Comparison of ENCODE assay signal across 15 mouse cellular contexts in the genomic region with DNA sequence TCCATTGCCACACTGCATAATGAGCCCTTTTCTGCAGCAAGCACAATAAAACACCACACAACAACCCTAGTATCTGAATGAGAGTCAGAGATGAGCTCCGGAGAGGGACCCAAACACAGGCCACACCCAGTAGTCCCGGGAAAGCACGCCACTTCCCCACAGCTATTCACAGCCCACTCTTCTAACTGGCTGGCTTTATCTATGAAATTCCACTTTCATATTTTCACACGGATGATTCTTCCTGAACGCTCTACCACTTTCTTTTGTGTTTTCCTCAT.
DNase-seq lines count a peak whose midpoint lies in the region; ATAC-seq and TF ChIP-seq lines count a peak whose summit lies in the region.
"Had no signal": no experiment of that assay in that cellular context is flagged by ENCODE, and none has a peak within 500 bp of the region (broad histone marks: within the 10 kb centered on the region; RNA-seq: fewer than 3 reads in every experiment).

No protein-coding gene starts in this region.

- H3K9me3 ChIP-seq in hindbrain, embryonic 13.5 days = no peaks in the 10 kb centered on the region
- no peaks in the 10 kb centered on the region for H3K9me3 ChIP-seq in hindbrain, embryonic 11.5 days (ENCODE audit: control insufficient read depth, low read length)
- H3K9me3 ChIP-seq in midbrain, embryonic 16.5 days (replicated peaks; ENCODE audit: control insufficient read depth, low read length, poor library complexity, severe bottlenecking) = no peaks in the 10 kb centered on the region
- no peaks in the 10 kb centered on the region for H3K9me3 ChIP-seq in midbrain, embryonic 14.5 days (ENCODE audit: control insufficient read depth, low read length)
- no peaks in the 10 kb centered on the region for H3K9me3 ChIP-seq in stomach, embryonic 16.5 days (replicated peaks; ENCODE audit: control insufficient read depth, low read length)
- H3K9me3 ChIP-seq: heart, embryonic 10.5 days; midbrain, embryonic 15.5 days had no signal

- H3K27me3 ChIP-seq in hindbrain, embryonic 13.5 days = no peaks in the 10 kb centered on the region
- no peaks in the 10 kb centered on the region for H3K27me3 ChIP-seq in hindbrain, embryonic 11.5 days (ENCODE audit: control insufficient read depth, insufficient read depth, low read length)
- H3K27me3 ChIP-seq in midbrain, embryonic 16.5 days (ENCODE audit: control insufficient read depth, insufficient read depth, low read depth, low read length) = no peaks in the 10 kb centered on the region
- no peaks in the 10 kb centered on the region for H3K27me3 ChIP-seq in midbrain, embryonic 14.5 days (ENCODE audit: control insufficient read depth, insufficient read depth, low read length)
- no peaks in the 10 kb centered on the region for H3K27me3 ChIP-seq in liver, adult 2 months (ENCODE audit: control insufficient read depth, insufficient read depth, low read length)
- no peaks in the 10 kb centered on the region for H3K27me3 ChIP-seq in stomach, embryonic 16.5 days (ENCODE audit: control insufficient read depth, insufficient read depth, low read length)
- H3K27me3 ChIP-seq: midbrain, embryonic 15.5 days had no signal

- TF ChIP-seq POLR2A in liver, adult 2 months (IDR thresholded peaks at IDR 0.05; ENCODE audit: extremely low read depth, insufficient read depth, low read length) = no peak

- no peak overlapping the region for H3K4me3 ChIP-seq in hindbrain, embryonic 13.5 days
- H3K4me3 ChIP-seq in hindbrain, embryonic 11.5 days (ENCODE audit: low read depth, low read length) = no peak overlapping the region
- no peak overlapping the region for H3K4me3 ChIP-seq in midbrain, embryonic 16.5 days (ENCODE audit: low read depth, low read length)
- H3K4me3 ChIP-seq in midbrain, embryonic 14.5 days (replicated peaks; ENCODE audit: low read depth, low read length) = no peak overlapping the region
- H3K4me3 ChIP-seq in liver, adult 2 months (ENCODE audit: insufficient read depth, low read depth, low read length) = no peak overlapping the region
- H3K4me3 ChIP-seq in stomach, embryonic 16.5 days (replicated peaks; ENCODE audit: low read length) = no peak overlapping the region
- no peak overlapping the region for H3K4me3 ChIP-seq in layer of hippocampus, adult 2 months
- H3K4me3 ChIP-seq: heart, embryonic 10.5 days; midbrain, embryonic 15.5 days had no signal

- no peak overlapping the region for H3K9ac ChIP-seq in hindbrain, embryonic 13.5 days
- H3K9ac ChIP-seq in hindbrain, embryonic 11.5 days (ENCODE audit: low read depth, low read length) = no peak overlapping the region
- H3K9ac ChIP-seq in midbrain, embryonic 16.5 days (ENCODE audit: low read depth, low read length) = no peak overlapping the region
- H3K9ac ChIP-seq in midbrain, embryonic 14.5 days (replicated peaks; ENCODE audit: low read length) = no peak overlapping the region
- no peak overlapping the region for H3K9ac ChIP-seq in liver, adult 2 months (ENCODE audit: low read depth, low read length)
- no peak overlapping the region for H3K9ac ChIP-seq in stomach, embryonic 16.5 days (ENCODE audit: low read length)
- H3K9ac ChIP-seq: midbrain, embryonic 15.5 days had no signal

- no peak for DNase-seq in hindbrain, embryonic 11.5 days (ENCODE audit: low spot score)
- DNase-seq in midbrain, embryonic 14.5 days = no peak
- DNase-seq in liver, adult 2 months (ENCODE audit: extremely low read depth, low read depth, low spot score) = no peak
- no peak for DNase-seq in layer of hippocampus, adult 2 months (ENCODE audit: low spot score in 2 of 2)
- no peak for DNase-seq in ovary, postnatal 36 days (ENCODE audit: low spot score)
- DNase-seq: adrenal gland, postnatal 14 days; cerebellum, adult 11 months; kidney, adult 18-20 months; lung, postnatal 10 days had no signal

- no peak overlapping the region; the same call in 1 of the 2 replicates for H3K27ac ChIP-seq in hindbrain, embryonic 13.5 days
- no peak overlapping the region for H3K27ac ChIP-seq in hindbrain, embryonic 11.5 days (ENCODE audit: low read depth, low read length)
- no peak overlapping the region for H3K27ac ChIP-seq in midbrain, embryonic 16.5 days (ENCODE audit: low read length)
- H3K27ac ChIP-seq in midbrain, embryonic 14.5 days (replicated peaks; ENCODE audit: low read depth, low read length) = no peak overlapping the region
- 0 out of 2 replicates have a peak overlapping the region, but pooled peaks have one; percentile 40 for H3K27ac ChIP-seq in liver, adult 2 months (replicated peaks; ENCODE audit: insufficient read depth, low read depth, low read length)
- no peak overlapping the region for H3K27ac ChIP-seq in stomach, embryonic 16.5 days (ENCODE audit: low read length)
- H3K27ac ChIP-seq in layer of hippocampus, adult 2 months = no peak overlapping the region
- H3K27ac ChIP-seq: heart, embryonic 10.5 days; midbrain, embryonic 15.5 days had no signal

- H3K4me1 ChIP-seq in hindbrain, embryonic 13.5 days (replicated peaks) = peaks cover 14% of the 10 kb centered on the region
- no peaks in the 10 kb centered on the region for H3K4me1 ChIP-seq in hindbrain, embryonic 11.5 days (replicated peaks; ENCODE audit: control insufficient read depth, insufficient read depth, low read length)
- 0 out of 2 replicates have a peak, but pooled peaks cover 4% of the 10 kb centered on the region for H3K4me1 ChIP-seq in midbrain, embryonic 16.5 days (ENCODE audit: control insufficient read depth, insufficient read depth, low read length)
- no peaks in the 10 kb centered on the region for H3K4me1 ChIP-seq in midbrain, embryonic 14.5 days (ENCODE audit: control insufficient read depth, insufficient read depth, low read length)
- H3K4me1 ChIP-seq in liver, adult 2 months (ENCODE audit: control insufficient read depth, insufficient read depth, low read length) = no peaks in the 10 kb centered on the region; the same call in 1 of the 2 replicates
- no peaks in the 10 kb centered on the region; the same call in 1 of the 2 replicates for H3K4me1 ChIP-seq in stomach, embryonic 16.5 days (ENCODE audit: control insufficient read depth, insufficient read depth, low read length)
- H3K4me1 ChIP-seq: heart, embryonic 10.5 days; midbrain, embryonic 15.5 days had no signal

- H3K4me2 ChIP-seq in hindbrain, embryonic 13.5 days = peak overlapping the region; percentile 22
- no peak overlapping the region for H3K4me2 ChIP-seq in hindbrain, embryonic 11.5 days (replicated peaks; ENCODE audit: low read depth, low read length)
- peak overlapping the region; percentile 12; the same call in 1 of the 2 replicates for H3K4me2 ChIP-seq in midbrain, embryonic 16.5 days (ENCODE audit: low read length)
- no peak overlapping the region for H3K4me2 ChIP-seq in midbrain, embryonic 14.5 days (ENCODE audit: low read length)
- H3K4me2 ChIP-seq in stomach, embryonic 16.5 days (ENCODE audit: low read depth, low read length) = peak overlapping the region; percentile 35
- H3K4me2 ChIP-seq: midbrain, embryonic 15.5 days had no signal

- 53% methylated on average over 5 of the region's 5 CpGs for WGBS in hindbrain, embryonic 13.5 days
- WGBS in hindbrain, embryonic 11.5 days = 73% methylated on average over 5 of the region's 5 CpGs
- WGBS in midbrain, embryonic 16.5 days = 74% methylated on average over 5 of the region's 5 CpGs
- WGBS in midbrain, embryonic 14.5 days = 74% methylated on average over 5 of the region's 5 CpGs
- 80% methylated on average over 5 of the region's 5 CpGs for WGBS in liver, adult 2 months
- 37% methylated on average over 5 of the region's 5 CpGs for WGBS in stomach, embryonic 16.5 days

- no peaks in the 10 kb centered on the region for H3K36me3 ChIP-seq in hindbrain, embryonic 13.5 days
- no peaks in the 10 kb centered on the region for H3K36me3 ChIP-seq in hindbrain, embryonic 11.5 days (ENCODE audit: control insufficient read depth, insufficient read depth, low read length)
- H3K36me3 ChIP-seq in midbrain, embryonic 16.5 days (ENCODE audit: control insufficient read depth, insufficient read depth, low read length) = no peaks in the 10 kb centered on the region
- H3K36me3 ChIP-seq in midbrain, embryonic 14.5 days (ENCODE audit: control insufficient read depth, insufficient read depth, low read length) = no peaks in the 10 kb centered on the region
- no peaks in the 10 kb centered on the region for H3K36me3 ChIP-seq in liver, adult 2 months (ENCODE audit: control insufficient read depth, insufficient read depth, low read length)
- H3K36me3 ChIP-seq in stomach, embryonic 16.5 days (ENCODE audit: control insufficient read depth, insufficient read depth, low read length) = no peaks in the 10 kb centered on the region
- H3K36me3 ChIP-seq: heart, embryonic 10.5 days; midbrain, embryonic 15.5 days had no signal

- no peaks in the 10 kb centered on the region for H3K79me2 ChIP-seq in liver, adult 2 months (ENCODE audit: control insufficient read depth, insufficient read depth, low read length)

- no peak for TF ChIP-seq CTCF in liver, adult 2 months (IDR thresholded peaks at IDR 0.05; ENCODE audit: low read depth, low read length)
- TF ChIP-seq CTCF in layer of hippocampus, adult 2 months (conservative IDR thresholded peaks at IDR 0.05) = no peak

- no peak for ATAC-seq in hindbrain, embryonic 13.5 days (ENCODE audit: low FRiP score)
- ATAC-seq in hindbrain, embryonic 11.5 days (ENCODE audit: low FRiP score) = no peak
- no peak for ATAC-seq in midbrain, embryonic 16.5 days
- ATAC-seq in midbrain, embryonic 14.5 days (ENCODE audit: low FRiP score, low TSS enrichment) = no peak
- ATAC-seq in stomach, embryonic 16.5 days (ENCODE audit: insufficient read depth, low FRiP score) = no peak
- ATAC-seq: CD4-positive, CD25-positive, alpha-beta regulatory T cell, adult 4 months; midbrain, embryonic 15.5 days had no signal

Comparison
In these comparisons a context has a peak if more than half of its experiments do, and no peak if none do; other contexts are left out.
1. H3K4me2 ChIP-seq: peak in hindbrain, embryonic 13.5 days (single experiment), midbrain, embryonic 16.5 days (single experiment) and stomach, embryonic 16.5 days (single experiment); none in hindbrain, embryonic 11.5 days (single experiment) and midbrain, embryonic 14.5 days (single experiment).